Mouse (Mus musculus): ENCODE data around the gene Olfr13.

DNA sequence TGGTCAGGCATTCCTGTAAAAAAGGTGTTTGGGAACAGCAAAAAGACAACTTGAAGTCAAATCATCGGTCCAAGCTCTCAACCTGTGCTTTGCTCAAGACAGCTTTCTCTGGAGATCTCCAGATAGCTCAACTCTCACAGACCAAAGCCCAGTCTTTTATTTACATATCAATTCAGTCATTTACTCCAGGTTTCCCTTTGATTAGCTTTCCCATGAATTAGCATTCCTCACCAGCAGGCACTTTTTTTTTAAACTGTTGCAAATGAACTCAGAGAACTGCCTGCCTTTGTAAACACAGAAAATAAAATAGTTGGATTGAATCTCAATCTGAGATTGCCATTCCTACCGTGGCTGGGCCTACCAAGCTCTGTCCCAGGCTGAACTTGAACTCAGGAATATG, 33.4 kb downstream of the Olfr13 start:
- TF ChIP-seq USF1 (IDR thresholded peaks at IDR 0.05; ENCODE audit: low read depth): no peak
- TF ChIP-seq POLR2A (IDR thresholded peaks at IDR 0.05; ENCODE audit: insufficient read length, low read depth): no peak
- TF ChIP-seq TCF12 (IDR thresholded peaks at IDR 0.05; ENCODE audit: insufficient read depth, poor library complexity, severe bottlenecking): no peak
- no peak for TF ChIP-seq TCF3 (IDR thresholded peaks at IDR 0.05; ENCODE audit: insufficient read length, low read depth)
- TF ChIP-seq MYOG (IDR thresholded peaks at IDR 0.05; ENCODE audit: control insufficient read depth in 1 of 3, insufficient read depth in 1 of 3, insufficient read length in 2 of 3, low read depth in 2 of 3): no peak
